In genomic region chr2:152785446-152786350, GRCm38 (mm10) we compare ENCODE assay signal across 8 mouse cellular contexts. TPM values are rescaled to one million over a fixed set of nuclear protein-coding genes. Genes with fewer than 3 reads are reported as not detected.
A peak's percentile ranks its signal among the peaks of the same experiment; 100 is the strongest.
DNase-seq lines count a peak whose midpoint lies in the region; TF ChIP-seq lines count a peak whose summit lies in the region.

No protein-coding gene starts in this region.

- peak; percentile 82 for TF ChIP-seq POLR2A in heart, adult 2 months (IDR thresholded peaks at IDR 0.05; ENCODE audit: insufficient read depth, low read depth, low read length)
- peak; percentile 6 for TF ChIP-seq POLR2A in kidney, adult 2 months (IDR thresholded peaks at IDR 0.05; ENCODE audit: low read depth, low read length)

- no peaks in the 10 kb centered on the region for H3K9me3 ChIP-seq in midbrain, embryonic 10.5 days (replicated peaks)

- H3K27me3 ChIP-seq in heart, adult 2 months (ENCODE audit: control insufficient read depth, insufficient read depth, low read length) = no peaks in the 10 kb centered on the region
- no peaks in the 10 kb centered on the region for H3K27me3 ChIP-seq in kidney, adult 2 months (replicated peaks; ENCODE audit: control insufficient read depth, insufficient read depth, low read length)
- H3K27me3 ChIP-seq in midbrain, embryonic 10.5 days (ENCODE audit: low read depth, poor library complexity, severe bottlenecking) = no peaks in the 10 kb centered on the region

- intact Hi-C loops in heart, adult 2 months (cut with DNase I) = loop anchor here (1.0 to 2.0 kb wide), 5 partner anchors 19 to 49 kb away; partner anchors contain the start of gene Id1
- intact Hi-C loops in left cerebral cortex, postnatal 36 days (cut with DNase I) = loop anchor here (1.0 kb wide), 1 partner anchor 45 kb away; no protein-coding TSS in a partner anchor

- peaks cover 47% of the 10 kb centered on the region for H3K36me3 ChIP-seq in heart, adult 2 months (ENCODE audit: control insufficient read depth, insufficient read depth, low read length)
- peaks cover 2% of the 10 kb centered on the region; the same call in 1 of the 2 replicates for H3K36me3 ChIP-seq in kidney, adult 2 months (ENCODE audit: control insufficient read depth, insufficient read depth, low read length)
- H3K36me3 ChIP-seq in midbrain, embryonic 10.5 days = peaks cover 36% of the 10 kb centered on the region

- 4% methylated on average over 18 of the region's 18 CpGs for WGBS in heart, adult 2 months
- WGBS in kidney, adult 2 months = 14% methylated on average over 18 of the region's 18 CpGs
- 73% methylated on average over 18 of the region's 18 CpGs for WGBS in midbrain, embryonic 10.5 days

- peaks cover 3% of the 10 kb centered on the region for H3K79me2 ChIP-seq in heart, adult 2 months (replicated peaks; ENCODE audit: control insufficient read depth, insufficient read depth, low read length)

- TF ChIP-seq CTCF in heart, adult 2 months (IDR thresholded peaks at IDR 0.05) = no peak
- TF ChIP-seq CTCF in kidney, adult 2 months (conservative IDR thresholded peaks at IDR 0.05; ENCODE audit: insufficient read depth, insufficient read length, low read depth, low read length) = no peak

- peak; percentile 84 for DNase-seq in adrenal gland, adult 2 months
- peak; percentile 85 for DNase-seq in cerebellum, adult 9-11 months
- peak; percentile 86 to 92 for DNase-seq in heart, adult 2 months
- DNase-seq in kidney, adult 2 months = peak; percentile 92
- DNase-seq in left cerebral cortex, postnatal 36 days (ENCODE audit: low spot score in 2 of 2) = peak; percentile 85 to 86
- DNase-seq in midbrain, embryonic 10.5 days (ENCODE audit: low spot score) = no peak
- DNase-seq in testis, postnatal 14 days (ENCODE audit: low spot score) = peak; percentile 83
- DNase-seq in spleen, adult 18-20 months = no peak

- peak overlapping the region; percentile 99 for H3K27ac ChIP-seq in heart, adult 2 months
- peak overlapping the region; percentile 97 for H3K27ac ChIP-seq in kidney, adult 2 months (ENCODE audit: insufficient read depth, low read depth, low read length)
- 0 out of 2 replicates have a peak overlapping the region, but pooled peaks have one; percentile 14 for H3K27ac ChIP-seq in midbrain, embryonic 10.5 days (replicated peaks)

- H3K9ac ChIP-seq in heart, adult 2 months (ENCODE audit: low read depth, low read length) = peak overlapping the region; percentile 67

- peaks cover 58% of the 10 kb centered on the region for H3K4me1 ChIP-seq in heart, adult 2 months (ENCODE audit: control insufficient read depth, insufficient read depth, low read length)
- H3K4me1 ChIP-seq in kidney, adult 2 months (ENCODE audit: control insufficient read depth, insufficient read depth, low read length) = peaks cover 60% of the 10 kb centered on the region
- peaks cover 22% of the 10 kb centered on the region for H3K4me1 ChIP-seq in midbrain, embryonic 10.5 days

- peak; percentile 100 for TF ChIP-seq EP300 in heart, adult 2 months (IDR thresholded peaks at IDR 0.05; ENCODE audit: insufficient read depth, low read depth, low read length)

- H3K4me3 ChIP-seq in heart, adult 2 months = peak overlapping the region; percentile 31
- H3K4me3 ChIP-seq in kidney, adult 2 months (ENCODE audit: insufficient read depth, low read depth, low read length) = no peak overlapping the region
- no peak overlapping the region for H3K4me3 ChIP-seq in midbrain, embryonic 10.5 days

RNA-seq across cellular contexts. Expression of gene Cox4i2, which starts 31.7 kb away (rescaled TPM):
- 1 to 10 TPM; 1.4 to 3.4 TPM for total RNA-seq in adrenal gland, adult 2 months (2021)
- polyA plus RNA-seq in adrenal gland, adult 2 months (2012; rRNA removed) = 3.9 and 4.4 TPM in 2 replicates
- 10 to 100 TPM; 12.1 to 18.0 TPM for total RNA-seq in heart, adult 2 months (2021)
- 12.0 and 13.2 TPM in 2 replicates for polyA plus RNA-seq in heart, adult 2 months (2012; rRNA removed)
- 2.9 and 3.1 TPM in 2 replicates for polyA plus RNA-seq in kidney, adult 2 months (2012; rRNA removed)
- total RNA-seq in left cerebral cortex, postnatal 36 days (2021) = 1 to 10 TPM; 1.7 to 1.8 TPM
- polyA plus RNA-seq in midbrain, embryonic 10.5 days (2016; fragmentation: Nextera tagmentation; extraction: Ambion mirVana) = 4.2 and 4.6 TPM in 2 replicates

RNA-seq across cellular contexts. Expression of gene Bcl2l1, which starts 45.8 kb away (rescaled TPM):
- total RNA-seq in adrenal gland, adult 2 months (2021) = 10 to 100 TPM; 54.3 to 79.7 TPM
- polyA plus RNA-seq in adrenal gland, adult 2 months (2012; rRNA removed) = 42.4 and 43.8 TPM in 2 replicates
- 100 to 1,000 TPM in 1 of 2 experiments, 10 to 100 TPM in 1; 51.9 to 102 TPM for total RNA-seq in heart, adult 2 months (2021)
- polyA plus RNA-seq in heart, adult 2 months (2012; rRNA removed) = 48.1 and 51.2 TPM in 2 replicates
- 126 and 129 TPM in 2 replicates for polyA plus RNA-seq in kidney, adult 2 months (2012; rRNA removed)
- total RNA-seq in left cerebral cortex, postnatal 36 days (2021) = 100 to 1,000 TPM; 128 to 133 TPM
- polyA plus RNA-seq in midbrain, embryonic 10.5 days (2016; fragmentation: Nextera tagmentation; extraction: Ambion mirVana) = 107 and 128 TPM in 2 replicates

RNA-seq across cellular contexts. Expression of gene Id1, which starts 49.6 kb away (rescaled TPM):
- 10 to 100 TPM; 41.5 to 67.3 TPM for total RNA-seq in adrenal gland, adult 2 months (2021)
- polyA plus RNA-seq in adrenal gland, adult 2 months (2012; rRNA removed) = 186 and 275 TPM in 2 replicates
- total RNA-seq in heart, adult 2 months (2021) = 10 to 100 TPM; 56.5 to 59.8 TPM
- 74.7 and 113 TPM in 2 replicates for polyA plus RNA-seq in heart, adult 2 months (2012; rRNA removed)
- 156 and 235 TPM in 2 replicates for polyA plus RNA-seq in kidney, adult 2 months (2012; rRNA removed)
- 10 to 100 TPM; 22.9 to 23.9 TPM for total RNA-seq in left cerebral cortex, postnatal 36 days (2021)
- polyA plus RNA-seq in midbrain, embryonic 10.5 days (2016; fragmentation: Nextera tagmentation; extraction: Ambion mirVana) = 70.2 and 86.2 TPM in 2 replicates

Comparison
In these comparisons a context has a peak if more than half of its experiments do, and no peak if none do; other contexts are left out.
1. DNase-seq: peak in adrenal gland, adult 2 months (single experiment), cerebellum, adult 9-11 months (single experiment), heart, adult 2 months (2 of 2), kidney, adult 2 months (single experiment), left cerebral cortex, postnatal 36 days (2 of 2) and testis, postnatal 14 days (single experiment); none in midbrain, embryonic 10.5 days (single experiment) and spleen, adult 18-20 months (0 of 2).
2. H3K27ac ChIP-seq: peak in every context shown above with its lines; median percentile 99 in heart, adult 2 months; 97 in kidney, adult 2 months; 14 in midbrain, embryonic 10.5 days.